Mouse (Mus musculus) lung, embryonic 16.5 days (tissue): ENCODE measurements around the gene Ddah2. TPM values are rescaled to one million over a fixed set of nuclear protein-coding genes. Genes with fewer than 3 reads are reported as not detected.

Experiments
- ATAC-seq: fragments of 200-750 bp; cut with Nextera tagmentation; 2 replicates; pipeline ENCODE4 v1.8.0; 2017; ENCODE audit warnings: low read depth, mild to moderate bottlenecking, moderate library complexity
- H3K27ac ChIP-seq: fragments of 300-500 bp; sonication (generic); 2 replicates; pipeline ENCODE4 v1.5.1; 2014; ENCODE audit warnings: mild to moderate bottlenecking, control low read depth, low read length
- H3K27me3 ChIP-seq: fragments of 300-500 bp; sonication (generic); 2 replicates; pipeline ENCODE4 v1.6.1; 2014; ENCODE audit warnings: low read depth, low read length, mixed read lengths; ENCODE audit not compliant: control insufficient read depth, insufficient read depth
- H3K36me3 ChIP-seq: fragments of 300-500 bp; sonication (generic); 2 replicates; pipeline ENCODE4 v1.6.1; 2014; ENCODE audit warnings: low read length; ENCODE audit not compliant: control insufficient read depth, insufficient read depth
- H3K4me1 ChIP-seq: fragments of 300-500 bp; sonication (generic); replicated peaks from 2 replicates; pipeline ENCODE4 v1.6.1; 2014; ENCODE audit warnings: low read length, mixed read lengths; ENCODE audit not compliant: control insufficient read depth, insufficient read depth
- H3K4me2 ChIP-seq: fragments of 300-500 bp; sonication (generic); 2 replicates; pipeline ENCODE4 v1.6.1; 2014; ENCODE audit warnings: low read depth, low read length, control low read depth
- H3K4me3 ChIP-seq: fragments of 300-500 bp; sonication (generic); 2 replicates; pipeline ENCODE4 v1.5.1; 2014; ENCODE audit warnings: mild to moderate bottlenecking, low read length, control low read depth
- H3K9ac ChIP-seq: fragments of 300-500 bp; sonication (generic); 2 replicates; pipeline ENCODE4 v1.6.1; 2014; ENCODE audit warnings: low read length, control low read depth
- H3K9me3 ChIP-seq: fragments of 300-500 bp; sonication (generic); 2 replicates; pipeline ENCODE4 v1.6.1; 2016; ENCODE audit warnings: low read length; ENCODE audit not compliant: control insufficient read depth
- WGBS: fragments of 180-500 bp; shearing (Covaris S2); extraction: QIAGEN DNeasy Blood & Tissue Kit; methylation state at CpG from one replicate; pipeline ENCODE4 v1.1.7; 2014; 5-methylcytosine and 5-hydroxymethylcytosine counted together
- polyA plus RNA-seq: library from polyadenylated mRNA; unstranded; fragments of >200 nt; fragmentation: Nextera tagmentation; extraction: Ambion mirVana; gene quantifications from 2 replicates; pipeline ENCODE4 v1.2.1, GENCODE M21; 2015

Ddah2 gene
- 305 and 309 TPM in 2 replicates for polyA plus RNA-seq

GRCm38 (mm10) chr17:35058911-35059892, at the start of gene Ddah2:
Gene Ddah2 (plus strand): TSS chr17:35059035.
- Histone ChIP-seq H3K4me1 (peaks cover 23% of the 10 kb centered on the region), H3K9me3 (no peaks in the 10 kb centered on the region), H3K27me3 (no peaks in the 10 kb centered on the region), H3K27ac (peak within 1 kb of the TSS; percentile 92), H3K4me3 (peak within 1 kb of the TSS; percentile 67), H3K9ac (peak within 1 kb of the TSS; percentile 82), H3K4me2 (peak within 1 kb of the TSS; percentile 95), H3K36me3 (peaks cover 45% of the 10 kb centered on the region)
- WGBS: under 1% methylated on average over 57 of the region's 57 CpGs
- peak; percentile 96 for ATAC-seq

- Histone ChIP-seq H3K4me3 (no peak overlapping the region), H3K27ac (no peak overlapping the region), H3K36me3 (peaks cover 67% of the 10 kb centered on the region), H3K9ac (no peak overlapping the region), H3K9me3 (no peaks in the 10 kb centered on the region), H3K27me3 (no peaks in the 10 kb centered on the region), H3K4me2 (no peak overlapping the region), H3K4me1 (no peaks in the 10 kb centered on the region)
- WGBS: 85% methylated on average over 7 of the region's 7 CpGs
- ATAC-seq: no peak
Observed at GRCm38 (mm10) chr17:35009586-35009985, 49.2 kb upstream of the Ddah2 start.

DNA sequence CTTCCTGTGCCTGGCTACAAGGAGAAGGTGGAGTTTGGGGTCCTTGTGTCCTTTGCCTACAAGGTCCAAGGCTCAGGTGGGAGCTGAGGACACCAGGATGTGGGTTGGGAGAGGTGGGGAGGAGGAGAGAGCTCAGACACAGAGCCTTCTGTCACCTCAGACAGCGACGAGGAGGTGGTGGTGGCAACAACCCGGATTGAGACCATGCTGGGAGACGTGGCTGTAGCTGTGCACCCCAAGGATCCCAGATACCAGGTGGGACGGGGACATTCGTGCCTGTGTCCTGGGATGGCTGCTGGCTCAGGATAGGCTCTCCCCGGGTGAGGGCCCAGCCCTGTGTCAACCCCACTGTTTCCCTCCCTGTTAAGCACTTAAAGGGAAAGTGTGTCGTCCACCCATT, 47.4 kb upstream of the Ddah2 start:
- no peak overlapping the region for H3K27ac ChIP-seq
- peaks cover 71% of the 10 kb centered on the region for H3K36me3 ChIP-seq
- H3K4me3 ChIP-seq: no peak overlapping the region
- H3K9ac ChIP-seq: no peak overlapping the region
- no peak for ATAC-seq
- H3K27me3 ChIP-seq: no peaks in the 10 kb centered on the region
- H3K4me1 ChIP-seq: no peaks in the 10 kb centered on the region
- 91% methylated on average over 8 of the region's 8 CpGs for WGBS
- no peak overlapping the region for H3K4me2 ChIP-seq
- no peaks in the 10 kb centered on the region for H3K9me3 ChIP-seq

GRCm38 (mm10) chr17:35012430-35012829, 46.4 kb upstream of the Ddah2 start:
- WGBS: 78% methylated on average over 13 of the region's 13 CpGs
- Histone ChIP-seq H3K9ac (no peak overlapping the region), H3K36me3 (peaks cover 69% of the 10 kb centered on the region), H3K4me3 (no peak overlapping the region), H3K9me3 (no peaks in the 10 kb centered on the region), H3K4me1 (no peaks in the 10 kb centered on the region), H3K27ac (no peak overlapping the region), H3K4me2 (no peak overlapping the region), H3K27me3 (no peaks in the 10 kb centered on the region)
- ATAC-seq: no peak

DNA sequence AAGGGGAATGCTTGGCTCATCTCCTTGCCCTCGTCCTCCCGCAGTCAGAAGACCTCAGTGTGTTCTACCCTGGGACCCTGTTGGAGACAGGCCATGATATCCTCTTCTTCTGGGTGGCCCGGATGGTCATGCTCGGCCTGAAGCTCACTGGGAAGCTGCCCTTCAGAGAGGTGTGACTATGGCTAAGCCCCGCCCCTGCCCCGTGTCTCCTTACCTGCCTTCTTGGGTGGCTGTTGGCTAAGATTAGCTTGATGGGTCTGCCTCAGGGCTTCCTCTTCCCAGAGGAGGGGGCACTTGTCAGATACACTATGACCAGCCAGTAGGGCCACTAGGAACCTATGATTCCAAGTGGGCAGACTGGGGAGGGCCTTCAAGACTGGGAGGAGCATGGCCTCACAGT, 45.6 kb upstream of the Ddah2 start:
- H3K4me2 ChIP-seq: no peak overlapping the region
- H3K9ac ChIP-seq: no peak overlapping the region
- no peak overlapping the region for H3K4me3 ChIP-seq
- no peaks in the 10 kb centered on the region for H3K27me3 ChIP-seq
- 66% methylated on average over 6 of the region's 6 CpGs for WGBS
- H3K4me1 ChIP-seq: no peaks in the 10 kb centered on the region
- H3K27ac ChIP-seq: no peak overlapping the region
- H3K36me3 ChIP-seq: peaks cover 64% of the 10 kb centered on the region
- ATAC-seq: no peak
- H3K9me3 ChIP-seq: no peaks in the 10 kb centered on the region

DNA sequence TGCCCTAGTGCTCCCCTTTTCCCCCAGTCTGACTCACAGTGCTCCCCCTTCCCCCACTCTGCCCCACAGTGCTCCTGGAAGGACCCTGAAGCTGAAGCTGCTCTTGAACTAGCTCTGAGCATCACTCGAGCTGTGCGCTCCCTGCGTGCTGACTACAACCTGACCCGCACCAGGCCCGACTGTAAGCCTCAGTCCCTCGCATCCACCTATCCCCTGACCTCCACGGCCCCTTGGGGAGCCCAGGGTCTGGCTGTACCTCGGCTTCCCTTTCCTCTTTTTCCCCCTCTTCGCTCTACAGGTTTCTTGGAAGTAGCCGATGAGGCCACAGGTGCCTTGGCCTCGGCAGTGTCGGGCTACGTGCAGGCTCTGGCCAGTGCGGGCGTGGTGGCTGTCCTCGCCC, 43.5 kb upstream of the Ddah2 start:
- WGBS: 90% methylated on average over 16 of the region's 16 CpGs
- H3K9me3 ChIP-seq: no peaks in the 10 kb centered on the region
- ATAC-seq: no peak
- no peak overlapping the region for H3K27ac ChIP-seq
- no peak overlapping the region for H3K9ac ChIP-seq
- H3K27me3 ChIP-seq: no peaks in the 10 kb centered on the region
- no peaks in the 10 kb centered on the region for H3K4me1 ChIP-seq
- H3K4me3 ChIP-seq: no peak overlapping the region
- H3K36me3 ChIP-seq: peaks cover 54% of the 10 kb centered on the region
- H3K4me2 ChIP-seq: no peak overlapping the region

- Histone ChIP-seq H3K9ac (no peak within 1 kb of the TSS), H3K27ac (no peak within 1 kb of the TSS), H3K4me2 (no peak within 1 kb of the TSS), H3K4me3 (no peak within 1 kb of the TSS), H3K4me1 (no peaks in the 10 kb centered on the region; the same call in 1 of the 2 replicates), H3K36me3 (peaks cover 45% of the 10 kb centered on the region), H3K9me3 (no peaks in the 10 kb centered on the region), H3K27me3 (no peaks in the 10 kb centered on the region)
- peak; percentile 16; the same call in 1 of the 2 replicates for ATAC-seq
- WGBS: 60% methylated on average over 12 of the region's 12 CpGs
Observed at GRCm38 (mm10) chr17:35016376-35016775, 42.5 kb upstream of the Ddah2 start, which contains the start of gene Vwa7. Gene Vwa7 (plus strand): TSS chr17:35016579.

DNA sequence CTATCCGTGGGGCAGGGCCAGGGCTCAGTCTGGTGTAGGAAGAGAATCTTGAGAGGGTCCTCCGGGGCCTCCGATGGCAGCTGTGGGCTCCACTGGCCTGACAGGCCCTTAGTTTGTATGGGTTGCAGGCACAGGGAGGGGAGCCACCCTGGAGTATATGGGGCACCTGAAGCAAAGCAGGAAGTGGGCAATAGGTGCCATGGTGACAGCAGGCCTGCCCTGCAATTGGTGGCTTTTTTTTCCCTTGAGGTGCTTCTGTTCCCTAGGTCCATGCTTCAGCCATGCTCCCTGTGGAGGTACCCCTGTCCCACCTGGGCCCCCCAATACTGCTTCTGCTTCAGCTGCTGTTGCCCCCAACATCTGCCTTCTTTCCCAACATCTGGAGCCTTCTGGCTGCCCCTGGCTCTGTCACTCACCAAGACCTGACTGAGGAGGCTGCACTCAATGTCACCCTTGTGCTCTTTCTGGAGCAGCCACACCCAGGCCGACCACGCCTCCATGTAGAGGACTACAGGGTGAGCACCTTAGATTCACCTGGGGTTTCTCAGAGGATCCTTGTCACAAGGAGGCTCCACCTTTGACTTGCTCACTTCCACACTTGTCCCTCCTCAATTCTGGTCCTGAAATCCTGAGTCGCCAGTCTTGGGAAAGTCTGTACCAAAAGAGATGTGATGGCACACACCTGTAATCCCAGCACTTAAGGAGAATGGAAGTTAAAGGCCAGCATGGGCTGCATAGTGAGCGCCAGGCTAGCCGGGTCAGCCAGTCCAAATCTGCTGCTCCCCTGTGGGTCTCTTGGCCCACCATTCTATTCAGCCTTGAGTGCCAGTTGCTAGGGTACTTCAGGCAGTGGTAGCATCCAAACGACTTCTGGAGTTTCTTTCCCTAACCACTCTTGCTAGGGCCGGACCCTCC, 41.8 kb upstream of the Ddah2 start:
- H3K9me3 ChIP-seq: no peaks in the 10 kb centered on the region
- no peaks in the 10 kb centered on the region; the same call in 1 of the 2 replicates for H3K4me1 ChIP-seq
- 70% methylated on average over 10 of the region's 10 CpGs for whole genome bisulfite sequencing
- H3K4me2 ChIP-seq: no peak overlapping the region
- H3K36me3 ChIP-seq: peaks cover 38% of the 10 kb centered on the region
- no peak overlapping the region for H3K4me3 ChIP-seq
- H3K27ac ChIP-seq: no peak overlapping the region
- H3K9ac ChIP-seq: no peak overlapping the region
- H3K27me3 ChIP-seq: no peaks in the 10 kb centered on the region
- ATAC-seq: no peak

GRCm38 (mm10) chr17:35017706-35018030, 41.2 kb upstream of the Ddah2 start:
- no peaks in the 10 kb centered on the region for H3K9me3 ChIP-seq
- WGBS: 59% methylated on average over 14 of the region's 14 CpGs
- peaks cover 32% of the 10 kb centered on the region for H3K36me3 ChIP-seq
- H3K27me3 ChIP-seq: no peaks in the 10 kb centered on the region
- H3K4me2 ChIP-seq: no peak overlapping the region
- no peak overlapping the region for H3K9ac ChIP-seq
- H3K27ac ChIP-seq: no peak overlapping the region
- no peaks in the 10 kb centered on the region; the same call in 1 of the 2 replicates for H3K4me1 ChIP-seq
- no peak overlapping the region for H3K4me3 ChIP-seq
- no peak for ATAC-seq
